Mouse (Mus musculus): ENCODE data around the gene Pard3.

Gene Pard3

DNA sequence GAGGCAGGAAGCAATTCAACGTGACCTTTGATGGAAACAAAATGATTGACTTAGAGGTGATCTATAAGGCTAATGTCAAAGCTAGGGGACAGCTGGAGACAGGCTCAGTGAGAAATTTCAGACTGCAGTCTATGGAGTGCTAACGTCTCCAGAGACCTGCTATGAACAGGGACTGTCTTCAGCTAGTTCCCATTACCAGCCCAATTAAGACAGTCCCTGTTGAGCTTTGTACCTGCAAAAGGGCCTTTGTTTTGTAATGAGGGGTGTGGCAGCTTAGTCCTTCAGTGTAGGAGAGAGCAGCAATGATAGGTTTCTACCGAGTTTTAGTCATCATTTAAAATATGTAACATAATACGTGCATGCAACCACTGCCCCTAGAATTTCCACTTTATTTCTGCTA lies 448.9 kb downstream of the Pard3 start:
- DNase-seq: no peak

DNA sequence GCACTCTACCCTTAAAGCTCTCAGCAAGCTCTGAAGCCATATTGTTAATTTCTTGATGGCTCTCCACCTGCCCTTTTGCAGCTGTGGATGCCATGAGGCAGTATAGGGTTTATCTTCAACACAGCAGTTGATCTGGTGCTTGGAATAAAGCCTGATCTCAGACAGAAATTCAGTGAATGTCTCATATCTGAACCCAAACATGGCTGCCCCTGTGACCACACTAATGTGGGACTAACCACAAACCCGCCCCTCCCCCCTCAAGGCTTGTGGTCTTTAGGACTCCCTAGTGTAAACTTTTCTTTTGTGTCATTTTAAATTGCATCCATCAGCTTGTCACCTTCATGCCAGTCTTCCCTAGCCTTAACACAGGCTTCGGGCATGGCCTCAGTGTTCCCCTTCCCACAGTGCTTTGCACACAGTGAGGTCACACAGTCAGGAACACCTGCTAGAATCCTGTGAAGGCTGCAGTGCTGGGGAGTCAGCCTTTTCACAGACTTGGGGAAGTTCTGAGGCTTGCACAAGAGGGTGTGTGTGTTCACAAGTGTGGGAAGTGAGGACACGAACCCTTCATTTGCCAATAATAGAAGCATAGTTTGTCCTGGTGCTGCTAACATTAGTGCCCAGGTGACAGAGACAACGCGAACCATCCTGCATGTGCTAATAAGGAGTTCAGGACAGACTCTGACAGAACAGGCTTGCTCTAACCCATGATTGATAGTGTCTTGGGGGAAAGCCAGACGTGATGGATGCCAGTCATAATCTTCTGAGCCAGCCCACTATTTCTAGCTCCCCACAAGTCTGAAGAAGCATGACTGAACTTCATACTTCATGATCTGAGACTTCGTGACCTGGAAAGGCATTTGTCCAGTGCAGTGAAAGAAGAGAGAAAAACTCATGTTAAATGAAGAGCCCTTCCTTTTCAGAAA lies 451.4 kb downstream of the Pard3 start:
- DNase-seq: no peak

DNA sequence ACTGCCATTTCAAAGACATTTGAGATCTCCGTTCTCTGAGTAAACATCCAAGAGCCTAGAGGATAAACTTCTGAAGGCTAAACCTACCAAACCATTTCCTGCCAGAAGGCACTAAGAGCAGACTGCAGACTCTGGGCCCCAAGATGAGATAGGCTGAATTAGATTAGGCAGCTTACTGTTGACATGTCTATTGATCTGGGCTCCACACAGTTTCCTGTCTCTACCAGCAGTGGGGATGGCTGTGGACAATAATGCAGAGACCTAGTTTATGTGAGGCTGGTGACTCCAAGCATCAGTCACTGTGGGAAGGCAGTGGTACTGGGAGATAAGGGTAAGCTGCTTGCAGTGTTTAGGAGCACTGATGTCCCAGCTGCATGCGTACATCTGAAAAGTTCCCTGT lies 452.4 kb downstream of the Pard3 start:
- DNase-seq: peak; percentile 30 to 59

DNA sequence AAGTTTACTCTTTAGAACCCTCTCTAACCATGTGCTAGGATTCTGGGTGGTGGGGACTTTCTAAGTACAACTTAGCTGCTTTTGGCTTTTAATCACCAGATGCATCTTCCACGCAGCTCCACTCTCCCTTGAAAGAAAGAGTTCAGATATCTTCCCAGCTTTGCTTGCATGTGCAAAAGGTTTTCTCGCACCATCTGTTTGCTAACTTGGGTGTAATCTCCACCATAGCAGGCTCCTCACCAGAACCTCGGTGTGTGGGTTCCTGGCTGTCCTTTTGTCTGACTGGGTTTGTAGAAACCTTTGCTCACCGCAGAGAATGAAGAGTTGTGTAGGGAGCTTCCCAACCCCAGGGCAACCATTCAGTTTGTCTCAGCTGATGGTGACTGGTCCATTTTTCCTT lies 462.0 kb downstream of the Pard3 start:
- DNase-seq: no peak

DNA sequence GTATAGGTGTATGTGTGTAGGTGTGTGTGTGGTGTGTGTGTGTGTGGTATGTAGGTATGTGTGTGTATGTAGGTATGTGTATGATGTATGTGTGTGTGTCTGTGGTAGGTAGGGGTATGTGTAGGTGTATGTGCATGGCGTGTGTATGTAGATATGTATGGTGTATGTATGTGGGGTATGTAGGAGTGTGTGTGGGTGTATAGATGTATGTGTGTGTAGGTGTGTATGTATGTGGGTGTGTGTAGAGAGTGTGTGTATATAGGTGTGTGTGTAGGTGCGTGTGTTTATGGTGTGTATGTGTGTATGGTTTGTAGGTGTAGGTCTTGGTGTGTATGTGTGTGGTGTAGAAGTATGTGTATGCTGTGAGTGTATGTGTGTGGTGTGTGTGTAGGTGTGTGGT lies 464.6 kb downstream of the Pard3 start:
- DNase-seq: no peak

DNA sequence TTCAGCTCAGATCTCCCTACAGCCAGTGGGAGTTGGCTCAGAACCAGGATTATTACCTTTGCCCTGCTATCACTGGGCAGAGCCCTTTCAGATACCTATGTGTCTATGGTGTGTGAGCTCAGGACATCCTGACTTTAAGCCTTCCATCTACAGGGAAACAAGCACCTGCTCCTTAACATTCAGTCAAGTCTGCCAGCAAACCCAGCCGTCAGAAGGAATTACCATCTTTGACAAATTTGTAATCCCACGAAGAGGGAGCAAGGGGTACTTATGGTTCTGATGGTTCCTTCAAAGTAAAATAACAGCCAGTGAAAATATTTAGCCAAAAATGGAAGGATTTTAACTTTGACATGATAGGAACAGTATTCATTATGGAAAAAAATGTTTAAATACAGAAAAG lies 466.1 kb downstream of the Pard3 start:
- DNase-seq: no peak

DNA sequence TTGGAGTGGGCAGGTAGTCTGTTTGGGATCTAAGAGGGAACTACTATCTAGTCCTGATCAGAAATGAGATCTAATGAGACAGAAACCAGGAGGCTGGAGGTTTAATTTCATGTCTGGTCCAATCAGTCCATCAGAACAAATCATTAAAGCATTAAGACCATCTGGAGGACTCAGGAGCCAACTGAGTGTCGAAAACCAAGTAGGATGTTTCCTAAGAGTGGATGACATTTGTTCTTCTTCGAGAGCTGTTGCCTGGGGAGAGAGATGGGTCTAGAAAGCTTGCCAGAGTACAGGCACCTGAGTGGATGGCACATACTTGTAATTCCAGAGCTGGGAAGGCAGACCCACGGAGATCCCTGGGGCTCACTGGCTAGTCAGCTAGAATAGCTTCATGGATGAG lies 468.2 kb downstream of the Pard3 start:
- DNase-seq: no peak

DNA sequence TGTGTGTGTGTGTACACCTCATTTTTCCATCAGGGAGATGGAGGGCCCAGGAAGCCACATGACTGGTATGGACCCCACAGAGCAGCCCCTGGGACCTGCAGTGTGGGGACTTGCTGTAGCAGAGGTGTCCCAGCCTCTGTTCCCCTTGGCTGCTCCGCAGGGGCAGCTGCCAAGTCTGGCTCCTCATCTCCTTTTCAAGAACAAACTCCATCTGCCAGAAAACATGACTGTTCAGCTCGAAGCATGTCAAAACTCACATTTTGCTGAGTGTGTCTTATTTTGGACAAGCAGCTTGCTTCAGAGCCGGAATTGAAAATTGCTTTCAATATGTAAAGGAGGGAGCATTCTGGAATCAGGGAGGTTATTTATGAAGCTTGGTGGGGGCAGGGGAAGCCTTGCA lies 471.1 kb downstream of the Pard3 start:
- DNase-seq: no peak

DNA sequence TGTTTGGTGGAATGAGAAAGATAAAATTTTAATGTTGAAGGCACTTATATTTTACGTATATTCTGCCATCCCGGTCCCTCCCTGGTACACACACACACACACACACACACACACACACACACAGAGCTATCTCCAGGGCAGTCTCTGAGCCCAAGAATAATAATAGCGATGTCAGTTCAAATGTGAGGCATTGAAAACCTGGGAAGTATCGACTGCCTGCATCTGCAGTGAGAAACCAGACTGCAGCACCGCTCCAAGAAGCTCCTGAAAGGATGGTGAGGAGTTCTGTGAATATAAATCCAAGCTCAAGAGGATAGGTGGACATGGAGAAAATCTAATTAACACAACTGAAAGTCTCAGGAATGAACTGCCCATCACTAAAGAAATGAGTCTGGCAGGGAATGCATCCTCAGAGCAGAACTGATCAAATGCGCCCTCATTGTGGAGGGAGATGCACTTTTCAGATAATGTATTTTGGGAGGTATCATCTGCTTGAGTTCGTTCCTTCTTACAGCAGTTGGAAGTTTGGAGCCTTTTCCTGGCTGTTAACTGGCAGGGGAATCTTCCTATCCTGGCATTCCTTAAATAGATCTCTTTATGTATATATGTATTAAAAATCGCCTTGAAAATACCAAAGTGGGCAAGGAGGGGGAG lies 471.6 kb downstream of the Pard3 start:
- no peak for DNase-seq

DNA sequence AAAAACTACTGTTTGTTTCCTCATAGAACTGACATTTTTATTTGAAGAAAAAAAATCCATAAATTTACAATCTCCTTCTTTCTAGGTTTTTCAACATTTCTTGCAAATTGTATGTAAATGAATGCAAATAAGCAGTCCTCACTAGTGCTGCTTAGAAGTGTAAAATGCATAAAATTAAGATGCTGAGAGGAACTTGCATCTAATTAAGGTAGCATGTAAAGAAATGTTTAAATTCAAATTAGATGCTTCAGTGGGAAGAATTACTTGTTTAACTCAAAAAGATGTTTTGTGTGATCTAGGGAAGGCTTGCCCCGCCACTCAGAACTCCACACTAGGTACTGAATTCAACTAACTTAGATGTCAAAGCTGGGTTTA lies 472.1 kb downstream of the Pard3 start:
- DNase-seq: no peak

DNA sequence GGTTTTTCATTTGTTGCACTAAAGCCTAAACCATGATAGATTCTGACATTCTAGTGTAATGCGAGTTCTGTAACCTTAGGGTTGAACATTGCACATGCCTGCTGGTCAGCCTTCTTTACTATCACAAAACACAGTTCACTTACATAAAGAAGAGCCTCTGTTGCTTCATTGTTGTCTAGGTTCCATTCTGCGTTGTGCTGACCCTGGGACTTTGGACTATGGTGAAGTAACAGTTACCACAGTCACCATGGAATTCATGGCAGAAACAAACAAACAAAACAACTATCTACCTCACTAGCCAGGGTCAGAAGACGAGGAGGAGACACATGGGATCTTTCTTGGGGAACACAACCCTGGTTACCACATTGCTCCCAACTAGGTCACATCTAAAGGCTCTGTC lies 476.1 kb downstream of the Pard3 start:
- DNase-seq: no peak

DNA sequence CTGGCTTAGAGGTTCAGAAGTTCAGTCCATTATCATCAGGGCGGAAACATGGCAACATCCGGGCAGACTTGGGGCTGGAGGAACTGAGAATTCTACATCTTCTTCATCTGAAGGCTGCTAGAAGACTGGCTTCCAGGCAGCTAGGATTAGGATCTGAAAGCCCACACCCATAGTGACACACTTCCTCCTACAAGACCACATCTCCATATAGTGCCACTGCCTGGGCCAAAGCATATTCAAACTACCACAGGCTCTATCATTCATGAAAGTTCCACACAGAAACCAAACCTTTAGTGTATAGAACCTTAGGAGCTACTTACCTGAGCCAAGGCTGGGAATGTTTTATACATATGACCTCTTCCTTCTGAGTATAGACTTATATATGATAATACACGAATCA lies 476.6 kb downstream of the Pard3 start:
- DNase-seq: no peak

DNA sequence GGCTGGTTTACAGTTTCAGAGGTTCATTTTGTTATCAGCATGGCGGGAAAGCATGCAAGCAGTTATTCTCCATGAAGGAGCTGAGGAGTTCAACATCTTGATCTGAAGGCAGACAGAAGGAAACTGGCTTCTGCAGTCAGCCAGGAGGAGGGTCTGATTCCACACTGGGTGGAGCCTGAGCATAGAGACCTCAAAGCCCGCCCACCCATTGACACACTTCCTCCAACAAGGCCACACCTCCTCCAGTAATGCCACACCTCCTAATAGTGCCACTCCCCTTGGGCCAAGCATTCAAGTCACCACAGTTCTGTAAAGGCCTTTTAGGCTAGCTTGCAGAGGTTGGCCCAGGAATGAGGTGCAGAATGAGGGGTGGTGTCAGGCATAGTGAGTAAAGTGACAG lies 478.5 kb downstream of the Pard3 start:
- no peak for DNase-seq

DNA sequence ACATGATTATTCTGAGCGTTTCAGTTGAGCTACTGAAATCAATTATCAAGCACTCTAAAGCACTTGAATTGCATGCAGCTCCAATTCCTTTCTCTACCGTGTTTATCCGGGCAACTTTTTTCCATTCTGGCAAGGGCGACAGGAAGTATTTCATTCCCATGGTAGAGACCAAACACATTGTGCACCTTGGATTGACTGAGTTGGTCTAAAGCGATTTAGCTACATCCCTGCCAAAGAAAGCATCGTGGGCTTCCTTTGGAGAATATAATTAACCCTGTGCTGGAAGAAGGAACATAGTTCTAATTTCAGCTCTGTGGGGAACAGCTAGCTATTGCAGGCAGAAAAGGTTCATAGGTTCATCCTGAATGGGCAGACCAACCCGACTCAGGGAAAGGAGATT lies 480.0 kb downstream of the Pard3 start:
- DNase-seq: no peak

DNA sequence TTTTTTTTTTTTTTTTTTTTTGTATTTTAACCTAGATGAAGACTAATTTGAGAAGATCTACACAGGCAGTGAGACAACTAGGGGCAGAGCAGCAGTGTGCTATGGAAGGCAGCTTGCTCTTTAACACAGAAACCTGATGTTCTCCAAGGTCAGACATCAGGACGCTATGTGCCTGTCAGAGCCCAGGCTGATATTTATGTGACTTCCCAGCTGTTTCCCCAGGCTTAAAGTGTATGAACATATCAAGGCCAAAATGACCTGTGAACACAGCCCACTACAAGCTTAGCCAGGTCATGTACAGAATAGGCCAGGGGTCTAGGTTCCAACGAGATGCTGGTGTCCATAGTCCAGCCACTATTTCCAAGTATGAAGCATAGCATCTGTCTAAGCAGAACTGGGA lies 482.5 kb downstream of the Pard3 start:
- DNase-seq: no peak

DNA sequence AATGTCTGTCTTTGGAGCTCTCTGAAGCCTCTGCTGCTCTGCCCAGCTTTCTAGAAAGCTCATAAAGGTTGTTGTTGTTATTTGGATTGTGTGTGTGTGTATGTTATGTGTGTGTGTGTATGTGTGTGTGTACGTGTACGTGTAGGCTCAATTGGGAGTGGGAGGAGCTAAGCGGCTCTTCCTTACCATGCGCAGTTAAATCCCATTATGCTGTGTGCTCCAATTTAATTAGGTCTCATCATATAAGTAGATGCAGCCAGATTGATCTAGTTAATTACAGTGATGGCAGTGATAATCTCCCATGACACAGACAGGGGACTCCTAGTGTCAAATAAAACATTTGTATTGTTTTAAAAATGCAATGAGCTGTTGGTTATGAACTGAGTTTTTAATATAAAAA lies 487.2 kb downstream of the Pard3 start:
- no peak for DNase-seq

DNA sequence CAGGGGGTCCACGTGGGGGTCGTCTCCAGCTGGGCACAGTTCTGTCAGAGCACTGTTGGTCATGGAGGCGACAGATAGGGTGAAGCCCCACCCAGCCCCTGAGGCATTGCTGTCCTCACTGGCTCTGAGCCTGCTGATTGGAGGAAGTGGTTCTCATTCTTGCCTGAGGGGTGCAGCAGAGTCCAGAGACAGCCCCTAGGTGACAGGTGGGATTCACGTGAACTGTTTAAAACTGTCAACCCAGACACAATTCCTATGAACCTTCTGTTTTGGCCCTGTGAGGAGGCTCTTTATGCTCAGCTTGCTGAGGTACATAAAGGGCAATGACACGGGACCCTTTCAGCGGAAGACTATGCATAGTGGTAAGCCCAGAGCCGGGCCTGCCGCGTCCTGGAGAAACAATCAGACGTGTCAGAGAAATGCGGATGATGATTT lies 488.5 kb downstream of the Pard3 start:
- no peak for DNase-seq

DNA sequence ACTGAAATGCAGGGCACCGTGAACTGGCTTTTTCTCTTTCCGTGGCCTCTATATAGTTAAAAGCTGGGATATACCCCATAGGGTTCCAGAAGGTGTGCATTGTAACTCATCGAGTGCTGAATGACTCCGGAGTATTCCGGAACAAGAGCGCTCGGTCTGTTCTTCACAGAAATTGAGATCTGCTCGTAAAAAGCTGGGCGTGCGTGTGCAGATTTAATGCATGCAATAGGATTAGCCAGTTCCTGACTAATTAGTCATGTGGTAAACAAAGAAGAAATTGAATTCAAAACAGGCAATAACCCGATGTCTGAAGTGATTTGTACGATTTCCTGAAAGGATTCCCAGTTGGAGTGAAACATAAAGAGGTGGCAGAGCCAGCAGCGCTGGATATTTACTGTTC lies 489.1 kb downstream of the Pard3 start:
- no peak for DNase-seq

DNA sequence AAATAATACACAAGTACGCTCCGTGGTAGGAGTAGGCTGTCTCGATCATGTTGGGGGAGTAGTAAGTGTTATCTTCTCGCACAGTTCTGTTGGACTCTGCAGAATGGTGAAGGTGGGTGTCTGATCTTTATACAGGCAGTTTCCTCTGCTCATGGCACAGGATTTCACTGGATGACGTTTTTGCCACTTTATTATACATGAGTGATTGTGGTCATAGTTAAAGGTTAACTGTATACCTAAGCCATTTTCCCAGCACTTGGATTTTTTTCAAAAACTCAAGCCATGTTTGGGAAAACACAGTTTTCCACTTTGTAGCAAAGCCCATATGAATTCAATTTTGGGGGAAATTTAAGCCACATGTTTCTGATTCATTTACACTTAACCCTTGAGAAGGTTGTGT lies 489.9 kb downstream of the Pard3 start:
- DNase-seq: no peak

DNA sequence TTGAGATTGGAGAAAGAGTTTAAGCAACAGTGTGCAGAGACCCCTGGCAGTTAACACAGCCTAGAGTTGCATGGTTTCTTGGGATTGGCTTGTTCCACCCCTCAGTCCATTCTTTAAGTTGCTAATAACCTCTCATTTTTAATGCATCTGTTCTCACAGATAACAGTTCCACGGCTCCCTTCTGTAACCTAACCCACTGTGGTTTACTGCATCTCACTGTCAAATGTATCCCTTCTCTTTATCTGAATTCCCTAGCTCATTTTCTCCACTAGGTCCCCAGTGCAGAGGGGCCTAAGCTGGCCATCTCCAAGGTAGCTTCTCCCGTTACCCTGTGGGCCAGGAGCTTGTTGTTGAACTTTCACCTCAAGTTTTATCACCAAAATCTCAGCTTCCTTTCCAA lies 492.1 kb downstream of the Pard3 start:
- no peak for DNase-seq

DNA sequence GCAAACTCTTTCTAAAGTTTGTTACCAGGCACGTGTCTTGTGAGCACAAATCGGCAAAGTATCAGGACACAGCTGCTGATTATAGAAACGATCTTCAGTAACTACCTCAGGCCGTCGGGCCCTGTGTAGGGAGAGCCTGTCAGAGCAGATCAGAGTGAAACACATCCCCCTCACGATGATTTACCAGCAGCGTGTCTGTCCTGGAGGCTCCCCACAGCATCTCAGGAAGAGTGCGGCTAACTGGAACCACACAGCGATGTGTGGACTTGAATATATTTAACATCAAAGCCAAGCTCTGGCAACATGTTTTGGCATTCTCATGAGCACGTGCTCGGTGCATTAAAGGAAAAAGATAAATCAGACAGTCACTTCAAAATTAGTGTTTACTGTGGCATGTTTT lies 493.3 kb downstream of the Pard3 start:
- DNase-seq: no peak

DNA sequence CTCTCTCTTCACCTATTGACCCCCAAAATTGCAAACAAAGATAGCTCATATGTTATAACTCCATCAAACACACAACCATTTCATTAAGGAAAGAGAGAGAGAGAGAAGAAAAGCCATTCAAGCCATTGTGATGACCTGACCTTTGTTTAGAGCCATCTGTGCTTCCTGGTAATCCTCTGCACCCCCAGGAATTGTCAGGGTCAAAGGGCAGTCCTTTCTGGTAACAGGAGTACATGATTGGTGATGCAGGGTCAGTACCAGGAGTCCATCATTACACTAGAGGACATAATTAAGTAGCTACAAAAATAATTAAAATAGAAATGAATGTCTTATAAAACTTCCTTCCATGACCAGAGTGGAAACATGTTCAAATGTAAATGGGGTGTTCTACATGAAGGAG lies 493.9 kb downstream of the Pard3 start:
- DNase-seq: no peak

DNA sequence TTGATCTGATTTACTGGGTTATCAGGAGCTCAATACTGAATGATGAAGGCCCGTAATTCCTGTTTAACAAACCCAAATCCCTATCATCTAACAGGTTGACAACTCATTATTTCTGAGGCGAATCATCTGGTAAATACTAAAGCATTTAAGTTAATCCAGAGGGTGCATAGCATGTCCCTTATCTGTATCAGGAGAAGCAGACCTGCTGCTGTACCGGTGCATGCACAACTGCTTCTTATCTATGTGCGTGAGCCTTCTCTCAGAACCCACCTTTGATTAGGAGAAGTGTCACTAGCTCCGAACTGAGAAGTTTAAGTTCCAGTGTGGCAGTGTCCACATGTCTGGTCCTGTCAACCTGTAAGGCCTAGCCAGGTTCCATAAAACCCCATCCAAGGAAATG lies 499.9 kb downstream of the Pard3 start:
- DNase-seq: no peak

DNA sequence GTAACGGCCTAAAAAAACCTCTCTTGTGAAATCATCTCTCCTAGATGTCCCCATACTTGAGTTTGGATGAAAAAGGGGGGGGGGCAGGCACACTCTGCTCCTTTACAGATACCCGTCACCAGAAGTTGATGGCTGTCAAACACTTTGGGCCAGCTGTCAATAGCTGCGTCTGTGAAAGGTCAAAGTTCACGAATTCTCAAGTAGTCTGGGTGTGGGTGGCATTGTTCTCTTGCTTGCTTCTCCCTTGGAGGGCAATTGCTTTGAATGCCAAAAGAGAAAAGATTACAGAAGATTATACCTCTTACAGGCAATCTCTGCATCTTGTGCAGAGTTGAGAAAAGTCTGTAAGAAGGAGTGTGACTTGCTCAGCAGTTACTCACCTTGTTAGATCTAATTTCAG lies 500.7 kb downstream of the Pard3 start:
- DNase-seq: no peak

DNA sequence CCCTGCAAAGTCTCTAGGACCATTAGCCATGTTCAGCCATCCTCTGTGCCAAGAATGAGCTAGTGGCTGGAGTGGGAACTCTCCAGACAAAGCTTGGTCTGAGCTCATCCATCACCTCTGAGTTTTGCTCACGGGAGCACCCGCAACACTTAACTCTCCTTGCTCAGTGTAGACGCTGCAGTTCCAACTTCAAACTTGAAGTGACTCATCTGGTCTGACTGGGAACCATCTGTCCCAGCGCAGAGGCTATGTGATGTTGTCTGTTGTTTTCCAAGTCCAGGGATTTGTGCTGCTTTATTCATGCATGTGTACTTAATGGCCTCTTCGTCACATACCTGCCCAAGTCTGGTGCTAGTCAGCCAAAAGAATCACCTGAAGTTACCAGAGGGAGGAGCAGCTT lies 505.5 kb downstream of the Pard3 start:
- no peak for DNase-seq
